Comparison of ENCODE assay signal across 8 mouse cellular contexts in genomic region chr11:3142413-3142812, GRCm38 (mm10). TPM values are rescaled to one million over a fixed set of nuclear protein-coding genes. Genes with fewer than 3 reads are reported as not detected.
DNase-seq lines count a peak whose midpoint lies in the region; ATAC-seq and TF ChIP-seq lines count a peak whose summit lies in the region.
"Not testable (repeated sequence)": the region's sequence is repeated elsewhere in the genome, so short reads cannot be mapped to it uniquely, and the experiment has no call there.

No protein-coding gene starts in this region.

- in situ Hi-C loops in Patski (cut with MboI; ENCODE audit: low pct_unique_long_range_greater_than_20kb) = not testable (repeated sequence)

- not testable (repeated sequence) for TF ChIP-seq EP300 in liver, embryonic 14.5 days (IDR thresholded peaks at IDR 0.05; ENCODE audit: low read depth)

- CTCF ChIA-PET in Patski (lab: Charles Lee) = interaction anchor here (17.5 to 29.7 kb wide), 4 partner anchors 5 to 48 kb away, joined by 518 to 1630 read pairs (median 532); partner anchors contain the start of gene Sfi1

- H3K4me2 ChIP-seq in hindbrain, embryonic 14.5 days (replicated peaks); liver, embryonic 14.5 days (ENCODE audit: low read depth): not testable (repeated sequence)

- not testable (repeated sequence) for H3K4me1 ChIP-seq in hindbrain, embryonic 14.5 days (replicated peaks; ENCODE audit: control insufficient read depth, insufficient read depth, low read length); liver, embryonic 14.5 days (replicated peaks; ENCODE audit: control insufficient read depth in 2 of 2, insufficient read depth in 2 of 2, low read length in 1 of 2)

- ATAC-seq in Patski = peak; percentile 18
- peak; percentile 4 for ATAC-seq in common myeloid progenitor, adult 5-6 weeks (replicated peaks; ENCODE audit: low read depth, poor library complexity, severe bottlenecking)
- peak; percentile 68 for ATAC-seq in hindbrain, embryonic 14.5 days (ENCODE audit: low FRiP score)
- ATAC-seq in liver, embryonic 14.5 days (ENCODE audit: insufficient read depth) = peak; percentile 53

- H3K9me3 ChIP-seq in hindbrain, embryonic 14.5 days (ENCODE audit: control insufficient read depth, low read length) = peaks cover 13% of the 10 kb centered on the region
- H3K9me3 ChIP-seq in liver, embryonic 14.5 days (ENCODE audit: control insufficient read depth, low read length) = not testable (repeated sequence)

- 92% methylated on average over 4 of the region's 5 CpGs for WGBS in hindbrain, embryonic 14.5 days
- 67% methylated on average over 4 of the region's 5 CpGs for WGBS in liver, embryonic 14.5 days (ENCODE audit: insufficient replicate concordance)

- TF ChIP-seq CTCF in Patski (IDR thresholded peaks at IDR 0.05); layer of hippocampus, adult 2 months (conservative IDR thresholded peaks at IDR 0.05); liver, embryonic 14.5 days (IDR thresholded peaks at IDR 0.05; ENCODE audit: low read depth): not testable (repeated sequence)

- not testable (repeated sequence) for H3K4me3 ChIP-seq in hindbrain, embryonic 14.5 days (replicated peaks; ENCODE audit: low read length); layer of hippocampus, adult 2 months; liver, embryonic 14.5 days (ENCODE audit: insufficient read depth in 1 of 2, low read depth in 2 of 2, low read length in 2 of 2)

- not testable (repeated sequence) for H3K27me3 ChIP-seq in Patski; hindbrain, embryonic 14.5 days (ENCODE audit: control insufficient read depth, insufficient read depth, low read length); liver, embryonic 14.5 days (ENCODE audit: control insufficient read depth, insufficient read depth, low read length)

- H3K9ac ChIP-seq in hindbrain, embryonic 14.5 days; liver, embryonic 14.5 days (replicated peaks): not testable (repeated sequence)

- POLR2A ChIA-PET in Patski (lab: Charles Lee) = interaction anchor here (1.5 to 7.0 kb wide), 2 partner anchors 8 to 12 kb away, joined by 3 to 58 read pairs; no protein-coding TSS in a partner anchor

- not testable (repeated sequence) for DNase-seq in Patski (ENCODE audit: low read depth, low spot score); hindbrain, embryonic 14.5 days (ENCODE audit: low spot score); liver, embryonic 14.5 days (ENCODE audit: low read depth in 3 of 3, low spot score in 3 of 3)
- DNase-seq in gastrocnemius, postnatal 25 days = peak; percentile 87
- peak; percentile 71 to 83 for DNase-seq in layer of hippocampus, adult 2 months (ENCODE audit: low spot score in 2 of 2)
- peak; percentile 71 to 91 for DNase-seq in monocyte, adult 2 months (ENCODE audit: low read depth in 1 of 2, low spot score in 2 of 2)
- peak; percentile 86 to 99 for DNase-seq in spleen, postnatal 4 days (ENCODE audit: low spot score in 2 of 2)

- H3K27ac ChIP-seq in hindbrain, embryonic 14.5 days; layer of hippocampus, adult 2 months; liver, embryonic 14.5 days: not testable (repeated sequence)

- H3K36me3 ChIP-seq in hindbrain, embryonic 14.5 days (replicated peaks; ENCODE audit: control insufficient read depth, insufficient read depth); liver, embryonic 14.5 days (replicated peaks; ENCODE audit: control insufficient read depth, insufficient read depth, low read depth): not testable (repeated sequence)

RNA-seq across cellular contexts. Expression of gene Sfi1, which starts 50.9 kb away (rescaled TPM):
- polyA plus RNA-seq in Patski (2021) = 32.3 TPM
- total RNA-seq in common myeloid progenitor, adult 5-6 weeks (2017) = 16.6 and 19.5 TPM in 2 replicates
- total RNA-seq in gastrocnemius, postnatal 25 days (2021) = 10 to 100 TPM; 10.8 to 14.1 TPM
- polyA plus RNA-seq in hindbrain, embryonic 14.5 days (2014; fragmentation: Nextera tagmentation; extraction: Ambion mirVana) = 11.3 and 11.9 TPM in 2 replicates
- total RNA-seq in layer of hippocampus, adult 2 months (2021) = 10 to 100 TPM; 74.8 to 78.6 TPM
- 4.3 and 5.4 TPM in 2 replicates for polyA plus RNA-seq in liver, embryonic 14.5 days (2012; rRNA removed)
- 1.7 and 2.4 TPM in 2 replicates for polyA plus RNA-seq in liver, embryonic 14.5 days (2014; fragmentation: Nextera tagmentation; extraction: Ambion mirVana)

RNA-seq across cellular contexts. Expression of gene Eif4enif1, which starts 59.8 kb away (rescaled TPM):
- 69.8 TPM for polyA plus RNA-seq in Patski (2021)
- 58.9 and 75.0 TPM in 2 replicates for total RNA-seq in common myeloid progenitor, adult 5-6 weeks (2017)
- total RNA-seq in gastrocnemius, postnatal 25 days (2021) = 10 to 100 TPM; 27.5 to 32.7 TPM
- 48.7 and 54.0 TPM in 2 replicates for polyA plus RNA-seq in hindbrain, embryonic 14.5 days (2014; fragmentation: Nextera tagmentation; extraction: Ambion mirVana)
- total RNA-seq in layer of hippocampus, adult 2 months (2021) = 10 to 100 TPM; 67.7 to 80.6 TPM
- polyA plus RNA-seq in liver, embryonic 14.5 days (2012; rRNA removed) = 33.2 and 35.9 TPM in 2 replicates
- 20.9 and 22.3 TPM in 2 replicates for polyA plus RNA-seq in liver, embryonic 14.5 days (2014; fragmentation: Nextera tagmentation; extraction: Ambion mirVana)

Comparison
In these comparisons a context has a peak if more than half of its experiments do, and no peak if none do; other contexts are left out.
1. ATAC-seq: peak in every context shown above with its lines; median percentile 68 in hindbrain, embryonic 14.5 days; 53 in liver, embryonic 14.5 days; 18 in Patski; 4 in common myeloid progenitor, adult 5-6 weeks.